Mouse (Mus musculus): ENCODE measurements around the gene Saa2. TPM values are rescaled to one million over a fixed set of nuclear protein-coding genes. Genes with fewer than 3 reads are reported as not detected.
A peak's percentile ranks its signal among the peaks of the same experiment; 100 is the strongest.

Gene Saa2
- total and polyA plus RNA-seq, 3 experiments, result not detected

DNA sequence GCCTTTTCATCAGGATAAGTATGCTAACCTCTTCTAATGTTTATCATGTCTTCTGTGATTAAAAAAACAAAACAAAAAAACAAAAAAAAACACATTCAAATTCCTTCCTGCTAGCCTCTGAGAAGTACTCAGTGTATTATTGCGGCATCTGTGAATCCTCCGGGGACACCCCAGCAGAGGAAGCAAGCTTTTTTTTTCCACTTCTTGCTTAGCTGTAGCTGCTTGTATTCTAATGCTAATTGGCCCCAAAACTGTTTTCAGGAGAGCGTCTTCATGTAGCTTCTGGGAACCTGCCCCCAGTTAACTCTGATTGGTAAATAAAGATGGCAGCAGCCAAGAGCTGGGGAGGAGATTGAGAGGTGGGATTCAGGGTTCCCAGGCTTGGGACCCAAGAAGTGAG is 3.1 kb upstream of the Saa2 start (continued):
- TF ChIP-seq PAX5 (IDR thresholded peaks at IDR 0.05; ENCODE audit: low read length) (no peak), USF1 (IDR thresholded peaks at IDR 0.05; ENCODE audit: low read depth, low read length) (no peak), POLR2A (IDR thresholded peaks at IDR 0.05; ENCODE audit: low read depth, low read length) (no peak), CTCF (conservative IDR thresholded peaks at IDR 0.05 in 1 of 2, IDR thresholded peaks at IDR 0.05 in 1 of 2; ENCODE audit: low read depth in 2 of 2, low read length in 2 of 2) (no peak), NRF1 (IDR thresholded peaks at IDR 0.05; ENCODE audit: low read depth, low read length) (no peak), TBP (conservative IDR thresholded peaks at IDR 0.05; ENCODE audit: low read depth, low read length) (no peak), MAZ (IDR thresholded peaks at IDR 0.05; ENCODE audit: low read depth, low read length) (no peak), IRF4 (IDR thresholded peaks at IDR 0.05; ENCODE audit: low read depth, low read length) (0 out of 2 replicates have a peak, but pooled peaks have one; percentile 22), RAD21 (IDR thresholded peaks at IDR 0.05; ENCODE audit: low read depth, low read length) (no peak), UBTF (IDR thresholded peaks at IDR 0.05; ENCODE audit: low read depth, low read length) (no peak), MAFK (IDR thresholded peaks at IDR 0.05; ENCODE audit: insufficient replicate concordance, low read length) (no peak), ZMIZ1 (IDR thresholded peaks at IDR 0.05; ENCODE audit: low read depth, low read length) (no peak)

DNA sequence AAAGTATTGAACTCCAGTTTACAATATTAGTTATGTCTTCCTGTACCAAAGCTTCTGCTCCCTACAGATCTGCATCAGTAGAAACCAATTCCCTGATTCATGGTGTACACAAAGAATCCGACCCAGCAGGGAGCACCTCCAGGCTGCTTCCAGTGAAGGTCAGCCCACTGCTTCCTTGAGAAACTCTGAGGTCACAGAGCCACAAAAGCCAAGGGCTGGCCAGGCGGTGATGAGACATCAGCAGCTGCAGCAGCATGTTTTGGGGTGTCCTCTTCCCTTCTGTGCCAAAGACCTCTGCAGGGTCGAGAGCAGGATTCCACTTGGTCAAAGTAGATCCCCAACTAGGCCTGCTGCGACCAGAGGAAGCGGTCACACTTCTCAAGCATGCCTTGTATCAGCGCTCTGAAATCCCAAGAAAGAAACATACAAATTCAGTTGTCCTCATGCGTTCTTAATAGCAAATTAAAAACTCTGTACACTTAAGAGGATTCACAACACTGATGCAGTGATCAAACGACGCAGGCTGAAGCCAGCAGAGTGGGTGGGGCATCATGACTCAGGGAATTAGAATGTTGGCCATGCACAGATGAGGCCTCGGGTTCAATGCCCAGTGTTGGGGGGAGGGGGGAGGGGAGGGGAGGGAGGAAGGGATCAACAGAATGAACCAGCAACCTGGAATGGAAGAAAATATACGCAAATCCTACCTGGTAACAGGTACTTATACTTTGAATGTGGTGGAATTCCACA is 9.6 kb downstream of the Saa2 start:
- Histone ChIP-seq H3K4me3 (replicated peaks in 1 of 3; ENCODE audit: low read depth in 2 of 3, low read length in 2 of 3, poor library complexity in 1 of 3) (no peak overlapping the region), H3K9ac (ENCODE audit: insufficient read depth, low read depth) (no peak overlapping the region), H3K36me3 (replicated peaks in 1 of 2; ENCODE audit: control insufficient read depth in 1 of 2, insufficient read depth in 1 of 2, low read length in 1 of 2) (peaks cover 41 to 71% of the 10 kb centered on the region in 2 experiments), H3K9me3 (replicated peaks; ENCODE audit: low read length) (no peaks in the 10 kb centered on the region), H3K4me2 (ENCODE audit: insufficient read depth, low read depth, poor library complexity, severe bottlenecking) (no peak overlapping the region), H3K79me2 (replicated peaks; ENCODE audit: control insufficient read depth, extremely low read depth, insufficient read depth, poor library complexity, severe bottlenecking) (no peaks in the 10 kb centered on the region), H3K27ac (ENCODE audit: insufficient read depth, low read depth) (no peak overlapping the region), H3K4me1 (ENCODE audit: control insufficient read depth in 1 of 2, insufficient read depth in 2 of 2) (no peaks in the 10 kb centered on the region), H3K27me3 (replicated peaks) (no peaks in the 10 kb centered on the region)
- in situ Hi-C loops (cut with MboI; ENCODE audit: low pct_ligation_motif_present, low pct_unique_long_range_greater_than_20kb, low sequenced_read_pairs), result no loop called here
- no peak for DNase-seq (ENCODE audit: extremely low read depth)
- TF ChIP-seq JUND (conservative IDR thresholded peaks at IDR 0.05; ENCODE audit: low read depth, low read length) (no peak), RCOR1 (conservative IDR thresholded peaks at IDR 0.05; ENCODE audit: low read depth, low read length) (no peak), CHD2 (IDR thresholded peaks at IDR 0.05; ENCODE audit: low read length) (no peak)
- dilution Hi-C loops (cut with MboI; ENCODE audit: extremely low pct_ligation_motif_present, extremely low pct_unique_long_range_greater_than_20kb, low sequenced_read_pairs), result no loop called here

DNA sequence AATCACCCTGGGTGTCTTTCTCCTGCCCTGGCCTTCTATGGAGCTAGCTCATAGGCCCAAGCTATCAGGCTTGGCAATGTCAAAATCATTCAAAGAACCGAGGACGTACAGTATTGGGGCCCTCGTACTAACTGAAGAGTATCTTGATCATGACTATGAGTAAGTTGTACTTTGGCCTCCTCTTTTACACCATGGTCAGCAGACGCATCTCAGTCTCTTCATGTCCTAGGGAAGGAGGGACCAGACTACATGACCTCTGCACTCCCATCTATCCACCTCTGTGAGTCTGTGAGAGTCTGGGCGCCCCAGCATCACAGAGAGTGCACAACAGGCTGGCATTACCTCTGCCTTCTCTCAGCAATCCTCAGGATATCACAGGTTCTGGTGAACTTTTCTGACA is 11.0 kb downstream of the Saa2 start:
- dilution Hi-C loops (cut with MboI; ENCODE audit: extremely low pct_ligation_motif_present, extremely low pct_unique_long_range_greater_than_20kb, low sequenced_read_pairs), result no loop called here

More for the DNA sequence above, 11.0 kb downstream of the Saa2 start:
- no peak for TF ChIP-seq JUN (IDR thresholded peaks at IDR 0.05; ENCODE audit: insufficient read depth, low read depth, low read length)
- no peak for TF ChIP-seq ZC3H11A (IDR thresholded peaks at IDR 0.05; ENCODE audit: low read depth, low read length)
- no peak for TF ChIP-seq ZNF384 (IDR thresholded peaks at IDR 0.05; ENCODE audit: low read depth, low read length)
- no peak for TF ChIP-seq RAD21 (IDR thresholded peaks at IDR 0.05; ENCODE audit: low read depth, low read length)
- no peak for TF ChIP-seq HCFC1 (IDR thresholded peaks at IDR 0.05; ENCODE audit: low read depth, low read length)
- TF ChIP-seq ETS1 (conservative IDR thresholded peaks at IDR 0.05; ENCODE audit: low read depth, low read length), result no peak
- no peak for TF ChIP-seq UBTF (IDR thresholded peaks at IDR 0.05; ENCODE audit: low read depth, low read length)
- no peak for TF ChIP-seq ELF1 (IDR thresholded peaks at IDR 0.05; ENCODE audit: low read depth, low read length)
- no peak for TF ChIP-seq TCF12 (IDR thresholded peaks at IDR 0.05; ENCODE audit: low read depth, low read length)
- TF ChIP-seq ZMIZ1 (IDR thresholded peaks at IDR 0.05; ENCODE audit: low read depth, low read length), result no peak
- no peak for TF ChIP-seq JUND (conservative IDR thresholded peaks at IDR 0.05; ENCODE audit: low read depth, low read length)
- TF ChIP-seq CHD2 (IDR thresholded peaks at IDR 0.05; ENCODE audit: low read length), result no peak
- Histone ChIP-seq H3K79me2 (replicated peaks; ENCODE audit: control insufficient read depth, extremely low read depth, insufficient read depth, poor library complexity, severe bottlenecking) (no peaks in the 10 kb centered on the region), H3K27ac (ENCODE audit: insufficient read depth, low read depth) (no peak overlapping the region), H3K4me2 (ENCODE audit: insufficient read depth, low read depth, poor library complexity, severe bottlenecking) (no peak overlapping the region), H3K4me3 (replicated peaks in 1 of 3; ENCODE audit: low read depth in 2 of 3, low read length in 2 of 3, poor library complexity in 1 of 3) (no peak overlapping the region), H3K9ac (ENCODE audit: insufficient read depth, low read depth) (no peak overlapping the region), H3K9me3 (replicated peaks; ENCODE audit: low read length) (no peaks in the 10 kb centered on the region), H3K27me3 (replicated peaks) (no peaks in the 10 kb centered on the region), H3K4me1 (ENCODE audit: control insufficient read depth in 1 of 2, insufficient read depth in 2 of 2) (no peaks in the 10 kb centered on the region), H3K36me3 (replicated peaks in 1 of 2; ENCODE audit: control insufficient read depth in 1 of 2, insufficient read depth in 1 of 2, low read length in 1 of 2) (peaks cover 41 to 83% of the 10 kb centered on the region in 2 experiments)
- DNase-seq (ENCODE audit: extremely low read depth), result no peak
- in situ Hi-C loops (cut with MboI; ENCODE audit: low pct_ligation_motif_present, low pct_unique_long_range_greater_than_20kb, low sequenced_read_pairs), result no loop called here

All from CH12.LX (cell line).